Mouse (Mus musculus) olfactory bulb, adult 2 months (tissue): ENCODE results near the gene Prdm16.

Experiments used
- CTCF ChIP-seq: fragments of 200-500 bp; IDR thresholded peaks from 2 replicates; pipeline ENCODE4 v1.5.1; 2012; ENCODE audit warnings: low read depth, mild to moderate bottlenecking, low read length, moderate library complexity; ENCODE audit not compliant: insufficient read depth
- POLR2A ChIP-seq: fragments of 200-500 bp; IDR thresholded peaks from 2 replicates; pipeline ENCODE4 v1.6.1; 2012; ENCODE audit warnings: mild to moderate bottlenecking, low read depth, low read length, moderate library complexity; ENCODE audit not compliant: insufficient read depth

DNA sequence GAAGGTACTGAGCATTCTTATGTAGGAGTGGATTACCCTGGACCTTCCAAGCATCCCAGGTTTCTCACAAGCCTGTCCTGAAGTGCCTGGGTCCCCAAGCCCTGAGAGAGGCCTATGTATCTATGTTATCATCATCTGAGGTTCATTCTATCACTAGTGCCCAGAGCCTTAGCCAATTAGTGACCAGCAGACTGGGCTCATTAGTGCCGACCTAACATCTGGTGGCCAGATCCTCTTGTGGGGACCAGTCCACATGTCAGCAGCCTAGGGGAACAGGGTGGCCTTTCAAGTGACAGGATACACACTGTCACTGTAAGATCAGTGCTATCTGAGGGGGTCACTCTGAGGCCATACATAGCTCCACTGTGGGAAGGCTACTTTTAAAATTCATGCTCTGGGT is 35.4 kb upstream of the Prdm16 start:
- TF ChIP-seq CTCF: no peak
- no peak for TF ChIP-seq POLR2A
